Mouse (Mus musculus): Measurements from ENCODE around the gene B230219D22Rik. TPM values are rescaled to one million over a fixed set of nuclear protein-coding genes. Genes with fewer than 3 reads are reported as not detected.
"Not testable (repeated sequence)": the region's sequence is repeated elsewhere in the genome, so short reads cannot be mapped to it uniquely, and the experiment has no call there.

B230219D22Rik gene
- total and polyA plus RNA-seq, 2 experiments from 2014 or later: 59.5 to 167 TPM

- no peaks in the 10 kb centered on the region for H3K27me3 ChIP-seq (ENCODE audit: insufficient read depth, low read length)
- WGBS: 80% methylated on average over 9 of the region's 9 CpGs
Measured at GRCm38 (mm10) chr13:55682201-55682600, 10.7 kb upstream of the B230219D22Rik start.

GRCm38 (mm10) chr13:55683581-55683980, 9.3 kb upstream of the B230219D22Rik start:
- H3K4me3 ChIP-seq (ENCODE audit: low read depth, low read length): no peak overlapping the region
- H3K4me2 ChIP-seq (ENCODE audit: low read depth): no peak overlapping the region
- no peaks in the 10 kb centered on the region for H3K4me1 ChIP-seq (ENCODE audit: insufficient read depth)
- no peaks in the 10 kb centered on the region for H3K27me3 ChIP-seq (ENCODE audit: insufficient read depth, low read length)
- no peaks in the 10 kb centered on the region for H3K9me3 ChIP-seq (ENCODE audit: low read length)
- ATAC-seq (no peak), DNase-seq (no peak)
- no peak overlapping the region for H3K27ac ChIP-seq (ENCODE audit: low read depth, low read length)
- peaks cover 20% of the 10 kb centered on the region for H3K36me3 ChIP-seq (ENCODE audit: insufficient read depth)
- WGBS: 94% methylated on average over 3 of the region's 3 CpGs
- H3K9ac ChIP-seq: no peak overlapping the region
- no peak for TF ChIP-seq CTCF (IDR thresholded peaks at IDR 0.05; ENCODE audit: low read depth)

More at GRCm38 (mm10) chr13:55682201-55682600, 10.7 kb upstream of the B230219D22Rik start:
- H3K27ac ChIP-seq (ENCODE audit: low read depth, low read length): no peak overlapping the region
- TF ChIP-seq CTCF (IDR thresholded peaks at IDR 0.05; ENCODE audit: low read depth): no peak
- H3K4me3 ChIP-seq (ENCODE audit: low read depth, low read length): no peak overlapping the region
- no peak overlapping the region for H3K9ac ChIP-seq
- no peak overlapping the region for H3K4me2 ChIP-seq (ENCODE audit: low read depth)
- H3K36me3 ChIP-seq (ENCODE audit: insufficient read depth): peaks cover 34% of the 10 kb centered on the region
- H3K9me3 ChIP-seq (ENCODE audit: low read length): no peaks in the 10 kb centered on the region
- DNase-seq: no peak
- ATAC-seq: no peak
- H3K4me1 ChIP-seq (ENCODE audit: insufficient read depth): no peaks in the 10 kb centered on the region

- DNase-seq: no peak
- H3K9me3 ChIP-seq (ENCODE audit: low read length): no peaks in the 10 kb centered on the region
- ATAC-seq: 0 out of 2 replicates have a peak, but pooled peaks have one; percentile 34
- H3K36me3 ChIP-seq (ENCODE audit: insufficient read depth): no peaks in the 10 kb centered on the region
- H3K27ac ChIP-seq (ENCODE audit: low read depth, low read length): no peak overlapping the region
- WGBS: 79% methylated on average over 9 of the region's 9 CpGs
- no peak overlapping the region for H3K4me2 ChIP-seq (ENCODE audit: low read depth)
- TF ChIP-seq CTCF (IDR thresholded peaks at IDR 0.05; ENCODE audit: low read depth): no peak
- H3K9ac ChIP-seq: no peak overlapping the region
- H3K4me3 ChIP-seq (ENCODE audit: low read depth, low read length): no peak overlapping the region
- H3K4me1 ChIP-seq (ENCODE audit: insufficient read depth): no peaks in the 10 kb centered on the region
- H3K27me3 ChIP-seq (ENCODE audit: insufficient read depth, low read length): no peaks in the 10 kb centered on the region
Measured at GRCm38 (mm10) chr13:55686107-55686633, 6.8 kb upstream of the B230219D22Rik start.

GRCm38 (mm10) chr13:55687927-55688602, 4.9 kb upstream of the B230219D22Rik start:
- H3K9ac ChIP-seq: no peak overlapping the region
- WGBS: 24% methylated on average over 4 of the region's 4 CpGs
- H3K27ac ChIP-seq (ENCODE audit: low read depth, low read length): no peak overlapping the region
- no peak overlapping the region for H3K4me3 ChIP-seq (ENCODE audit: low read depth, low read length)
- TF ChIP-seq CTCF (IDR thresholded peaks at IDR 0.05; ENCODE audit: low read depth): no peak
- no peak overlapping the region for H3K4me2 ChIP-seq (ENCODE audit: low read depth)
- no peaks in the 10 kb centered on the region for H3K9me3 ChIP-seq (ENCODE audit: low read length)
- no peak for DNase-seq
- H3K27me3 ChIP-seq (ENCODE audit: insufficient read depth, low read length): no peaks in the 10 kb centered on the region
- H3K36me3 ChIP-seq (ENCODE audit: insufficient read depth): no peaks in the 10 kb centered on the region
- no peaks in the 10 kb centered on the region for H3K4me1 ChIP-seq (ENCODE audit: insufficient read depth)
- ATAC-seq: no peak

GRCm38 (mm10) chr13:55693243-55693721, 358 bp downstream of the B230219D22Rik start:
- DNase-seq (peak; percentile 46), ATAC-seq (peak; percentile 72)
- H3K27ac ChIP-seq (ENCODE audit: low read depth, low read length): peak overlapping the region; percentile 97
- H3K9me3 ChIP-seq (ENCODE audit: low read length): no peaks in the 10 kb centered on the region
- no peak for TF ChIP-seq CTCF (IDR thresholded peaks at IDR 0.05; ENCODE audit: low read depth)
- peak overlapping the region; percentile 99 for H3K9ac ChIP-seq
- H3K4me1 ChIP-seq (ENCODE audit: insufficient read depth): peaks cover 16% of the 10 kb centered on the region
- peak overlapping the region; percentile 97 for H3K4me3 ChIP-seq (ENCODE audit: low read depth, low read length)
- peak overlapping the region; percentile 62 for H3K4me2 ChIP-seq (ENCODE audit: low read depth)
- WGBS: under 1% methylated on average over 58 of the region's 70 CpGs
- no peaks in the 10 kb centered on the region for H3K27me3 ChIP-seq (ENCODE audit: insufficient read depth, low read length)
- H3K36me3 ChIP-seq (ENCODE audit: insufficient read depth): no peaks in the 10 kb centered on the region

GRCm38 (mm10) chr13:55694110-55694509, 1.2 kb downstream of the B230219D22Rik start:
- H3K36me3 ChIP-seq (ENCODE audit: insufficient read depth): peaks cover 3% of the 10 kb centered on the region; the same call in 1 of the 2 replicates
- peaks cover 16% of the 10 kb centered on the region for H3K4me1 ChIP-seq (ENCODE audit: insufficient read depth)
- no peaks in the 10 kb centered on the region for H3K9me3 ChIP-seq (ENCODE audit: low read length)
- no peaks in the 10 kb centered on the region for H3K27me3 ChIP-seq (ENCODE audit: insufficient read depth, low read length)
- peak; percentile 15 for DNase-seq
- WGBS: 13% methylated on average over 8 of the region's 8 CpGs
- H3K9ac ChIP-seq: peak overlapping the region; percentile 99
- peak overlapping the region; percentile 97 for H3K4me3 ChIP-seq (ENCODE audit: low read depth, low read length)
- no peak overlapping the region for H3K27ac ChIP-seq (ENCODE audit: low read depth, low read length)
- no peak for ATAC-seq
- no peak for TF ChIP-seq CTCF (IDR thresholded peaks at IDR 0.05; ENCODE audit: low read depth)
- H3K4me2 ChIP-seq (ENCODE audit: low read depth): peak overlapping the region; percentile 62

GRCm38 (mm10) chr13:55695989-55696388, 3.1 kb downstream of the B230219D22Rik start:
- DNase-seq; ATAC-seq; H3K4me2 ChIP-seq (ENCODE audit: low read depth); H3K9ac ChIP-seq; H3K27ac ChIP-seq (ENCODE audit: low read depth, low read length); H3K9me3 ChIP-seq (ENCODE audit: low read length); H3K4me3 ChIP-seq (ENCODE audit: low read depth, low read length); H3K27me3 ChIP-seq (ENCODE audit: insufficient read depth, low read length): not testable (repeated sequence)
- WGBS: 100% methylated on average over 1 of the region's 3 CpGs
- H3K36me3 ChIP-seq (ENCODE audit: insufficient read depth): peaks cover 16% of the 10 kb centered on the region
- peaks cover 16% of the 10 kb centered on the region for H3K4me1 ChIP-seq (ENCODE audit: insufficient read depth)
